Mouse (Mus musculus) liver, embryonic 13.5 days (tissue): ENCODE results near the gene Zyx. TPM values are rescaled to one million over a fixed set of nuclear protein-coding genes. Genes with fewer than 3 reads are reported as not detected.

Experiments used
- ATAC-seq: fragments of 200-750 bp; cut with Nextera tagmentation; 2 replicates; pipeline ENCODE4 v1.8.0; 2017; ENCODE audit warnings: low read depth, mild to moderate bottlenecking, moderate number of reproducible peaks, moderate library complexity
- DNase-seq: peaks from one replicate; pipeline ENCODE4 v3.0.0; 2022
- H3K27ac ChIP-seq: fragments of 300-500 bp; sonication (generic); 2 replicates; pipeline ENCODE4 v1.5.1; 2015; ENCODE audit warnings: moderate library complexity, mild to moderate bottlenecking, inconsistent platforms
- H3K27me3 ChIP-seq: fragments of 300-500 bp; sonication (generic); 2 replicates; pipeline ENCODE4 v1.6.1; 2015; ENCODE audit warnings: mild to moderate bottlenecking, inconsistent platforms
- H3K36me3 ChIP-seq: fragments of 300-500 bp; sonication (generic); 2 replicates; pipeline ENCODE4 v1.6.1; 2015; ENCODE audit warnings: mild to moderate bottlenecking, inconsistent platforms
- H3K4me1 ChIP-seq: fragments of 300-500 bp; sonication (generic); replicated peaks from 2 replicates; pipeline ENCODE4 v1.6.1; 2015; ENCODE audit warnings: inconsistent platforms
- H3K4me2 ChIP-seq: fragments of 300-500 bp; sonication (generic); 2 replicates; pipeline ENCODE4 v1.6.1; 2015; ENCODE audit warnings: inconsistent platforms, mild to moderate bottlenecking, moderate library complexity
- H3K4me3 ChIP-seq: fragments of 300-500 bp; sonication (generic); replicated peaks from 2 replicates; pipeline ENCODE4 v1.5.1; 2015; ENCODE audit warnings: mild to moderate bottlenecking, inconsistent platforms
- H3K9ac ChIP-seq: fragments of 300-500 bp; sonication (generic); 2 replicates; pipeline ENCODE4 v1.6.1; 2015; ENCODE audit warnings: mild to moderate bottlenecking, inconsistent platforms
- H3K9me3 ChIP-seq: fragments of 300-500 bp; sonication (generic); replicated peaks from 2 replicates; pipeline ENCODE4 v1.6.1; 2016; ENCODE audit warnings: inconsistent platforms
- WGBS: fragments of 180-500 bp; shearing (Covaris S2); methylation state at CpG from one replicate; pipeline ENCODE4 v1.1.7; 2015; ENCODE audit not compliant: insufficient replicate concordance; 5-methylcytosine and 5-hydroxymethylcytosine counted together
- polyA plus RNA-seq: library from polyadenylated mRNA; unstranded; fragments of >200 nt; fragmentation: Nextera tagmentation; extraction: Ambion mirVana; gene quantifications from 2 replicates; pipeline ENCODE4 v1.2.1, GENCODE M21; 2015

Gene Zyx
- polyA plus RNA-seq, 1 experiment from 2014 or later, result 36.5 TPM

- Histone ChIP-seq H3K27ac (peak overlapping the region; percentile 40), H3K9me3 (no peaks in the 10 kb centered on the region), H3K36me3 (peaks cover 25% of the 10 kb centered on the region), H3K4me3 (peak overlapping the region; percentile 70), H3K9ac (peak overlapping the region; percentile 74), H3K27me3 (no peaks in the 10 kb centered on the region), H3K4me1 (peaks cover 58% of the 10 kb centered on the region), H3K4me2 (peak overlapping the region; percentile 85)
- ATAC-seq (no peak), DNase-seq (no peak)
- 28% methylated on average over 7 of the region's 7 CpGs for WGBS
These were observed 2.5 kb downstream of the Zyx start for GRCm38 (mm10) chr6:42351776-42352485.

DNA sequence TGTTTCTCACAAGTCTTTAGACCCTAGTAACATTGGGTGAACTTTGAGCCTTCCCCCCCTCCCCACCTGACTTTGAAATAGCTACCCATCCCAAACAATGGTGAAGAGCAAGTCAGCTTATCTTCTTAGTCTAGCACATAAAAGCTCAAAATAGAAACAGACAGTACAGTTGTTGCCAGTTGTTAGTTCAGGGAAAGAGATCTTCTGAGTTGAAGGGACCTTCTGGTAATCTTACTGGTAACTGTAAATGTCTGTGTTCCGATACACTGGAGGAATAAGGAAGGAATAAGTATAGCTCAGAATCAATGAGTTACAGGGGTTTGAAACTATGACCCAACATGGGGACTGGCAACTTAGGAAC, 3.0 kb downstream of the Zyx start:
- Histone ChIP-seq H3K4me1 (peaks cover 58% of the 10 kb centered on the region), H3K27me3 (no peaks in the 10 kb centered on the region), H3K4me3 (peak overlapping the region; percentile 70), H3K36me3 (peaks cover 30% of the 10 kb centered on the region), H3K4me2 (peak overlapping the region; percentile 85), H3K27ac (peak overlapping the region; percentile 40), H3K9ac (peak overlapping the region; percentile 74; the same call in 1 of the 2 replicates), H3K9me3 (no peaks in the 10 kb centered on the region)
- ATAC-seq, result no peak
- WGBS, result 13% methylated on average over 1 of the region's 1 CpGs
- DNase-seq, result no peak

- H3K9me3 ChIP-seq, result no peaks in the 10 kb centered on the region
- no peaks in the 10 kb centered on the region for H3K27me3 ChIP-seq
- DNase-seq (peak; percentile 27), ATAC-seq (no peak)
- peak overlapping the region; percentile 85 for H3K4me2 ChIP-seq
- H3K4me1 ChIP-seq, result peaks cover 58% of the 10 kb centered on the region
- WGBS, result 14% methylated on average over 8 of the region's 8 CpGs
- no peak overlapping the region; the same call in 1 of the 2 replicates for H3K9ac ChIP-seq
- peaks cover 37% of the 10 kb centered on the region for H3K36me3 ChIP-seq
- peak overlapping the region; percentile 40 for H3K27ac ChIP-seq
- H3K4me3 ChIP-seq, result 0 out of 2 replicates have a peak overlapping the region, but pooled peaks have one; percentile 6
These were observed 3.8 kb downstream of the Zyx start for GRCm38 (mm10) chr6:42353180-42353579.

DNA sequence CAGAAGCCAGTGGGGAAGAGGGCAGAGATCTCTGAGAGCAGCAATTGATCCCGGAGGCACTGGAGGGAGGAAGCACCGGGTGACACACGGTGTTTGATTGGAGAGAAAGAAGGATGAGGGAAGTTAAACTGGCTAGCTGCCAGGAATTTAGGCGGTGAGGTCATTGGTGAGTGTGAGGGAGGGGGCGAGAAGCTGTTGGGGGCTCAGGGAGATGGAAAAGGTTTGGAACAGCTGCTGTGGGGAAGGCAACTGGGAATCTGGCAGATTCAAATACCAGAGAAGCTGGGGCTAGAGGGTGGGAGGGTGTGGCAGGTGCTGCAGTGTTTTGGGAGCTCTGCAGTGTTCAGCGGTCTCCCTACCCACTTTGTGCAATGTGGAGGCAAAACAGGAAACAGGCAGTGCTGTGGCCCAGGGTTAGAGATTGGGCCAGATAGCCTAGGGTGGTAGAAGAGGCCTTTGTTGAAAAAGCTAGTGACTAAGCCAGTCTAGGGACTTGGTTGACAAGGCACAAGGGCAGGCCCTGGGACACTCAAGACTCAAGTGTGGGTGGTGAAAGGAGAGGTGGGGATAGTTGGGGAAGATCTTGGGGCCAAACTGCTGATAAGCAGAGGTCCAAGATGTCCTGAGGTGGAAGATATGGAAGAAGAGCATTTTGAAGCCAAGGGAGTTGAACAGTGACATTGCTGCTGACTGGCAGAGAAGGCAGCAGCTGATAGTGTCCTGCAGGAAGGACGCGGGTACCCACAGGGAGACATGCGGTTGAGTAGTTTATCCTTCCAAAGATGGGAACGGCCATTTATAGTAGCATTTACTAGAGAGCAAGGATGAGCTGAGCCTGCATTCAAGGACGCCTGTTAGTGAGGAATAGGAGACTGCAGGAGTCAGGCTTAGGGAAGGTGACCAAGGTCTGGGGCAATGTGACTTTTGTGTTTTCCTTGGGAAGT, 4.9 kb downstream of the Zyx start:
- H3K9me3 ChIP-seq, result no peaks in the 10 kb centered on the region
- WGBS, result 15% methylated on average over 11 of the region's 11 CpGs
- H3K4me2 ChIP-seq, result peak overlapping the region; percentile 85
- no peak for DNase-seq
- H3K27ac ChIP-seq, result peak overlapping the region; percentile 40
- no peak for ATAC-seq
- H3K4me3 ChIP-seq, result 0 out of 2 replicates have a peak overlapping the region, but pooled peaks have one; percentile 5
- peaks cover 53% of the 10 kb centered on the region for H3K4me1 ChIP-seq
- H3K9ac ChIP-seq, result no peak overlapping the region
- no peaks in the 10 kb centered on the region for H3K27me3 ChIP-seq
- H3K36me3 ChIP-seq, result peaks cover 48% of the 10 kb centered on the region

GRCm38 (mm10) chr6:42355366-42355765, 5.9 kb downstream of the Zyx start:
- peaks cover 49% of the 10 kb centered on the region for H3K36me3 ChIP-seq
- H3K4me2 ChIP-seq, result no peak overlapping the region
- 74% methylated on average over 6 of the region's 6 CpGs for WGBS

GRCm38 (mm10) chr6:42355794-42356600, 6.6 kb downstream of the Zyx start:
- no peak for ATAC-seq
- no peak overlapping the region for H3K4me3 ChIP-seq
- no peak overlapping the region for H3K4me2 ChIP-seq
- DNase-seq, result no peak
- H3K4me1 ChIP-seq, result peaks cover 41% of the 10 kb centered on the region
- 78% methylated on average over 13 of the region's 13 CpGs for WGBS
- no peak overlapping the region for H3K27ac ChIP-seq
- no peak overlapping the region for H3K9ac ChIP-seq
- no peaks in the 10 kb centered on the region for H3K27me3 ChIP-seq
- peaks cover 49% of the 10 kb centered on the region for H3K36me3 ChIP-seq
- H3K9me3 ChIP-seq, result no peaks in the 10 kb centered on the region

More at GRCm38 (mm10) chr6:42355366-42355765, 5.9 kb downstream of the Zyx start:
- Histone ChIP-seq H3K27me3 (no peaks in the 10 kb centered on the region), H3K4me1 (peaks cover 48% of the 10 kb centered on the region), H3K9me3 (no peaks in the 10 kb centered on the region), H3K9ac (no peak overlapping the region), H3K4me3 (no peak overlapping the region), H3K27ac (no peak overlapping the region)
- DNase-seq (no peak), ATAC-seq (no peak)

DNA sequence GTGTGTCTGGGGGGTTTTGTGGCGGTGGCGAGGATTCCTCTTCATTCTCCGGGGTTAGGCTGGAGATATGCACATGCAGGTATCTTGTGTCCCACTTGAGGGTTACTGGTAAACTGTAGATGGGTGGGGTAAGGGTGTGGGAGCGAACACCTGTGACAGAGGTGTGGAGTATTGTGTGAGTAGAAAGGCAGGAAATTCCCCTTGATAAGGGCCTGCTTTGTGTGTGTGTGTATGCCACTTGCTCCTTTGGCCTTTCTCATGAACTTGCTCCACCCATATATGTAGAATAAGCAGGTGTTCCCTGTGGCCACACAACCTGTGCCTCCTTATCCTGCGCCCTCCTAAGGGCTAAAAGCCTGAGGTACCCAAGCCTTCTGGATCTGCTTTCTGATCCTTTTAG, 7.5 kb downstream of the Zyx start:
- Histone ChIP-seq H3K9ac (no peak overlapping the region), H3K36me3 (peaks cover 42% of the 10 kb centered on the region), H3K27me3 (no peaks in the 10 kb centered on the region), H3K4me2 (no peak overlapping the region), H3K4me3 (no peak overlapping the region), H3K27ac (no peak overlapping the region), H3K4me1 (peaks cover 32% of the 10 kb centered on the region), H3K9me3 (no peaks in the 10 kb centered on the region)
- no peak for ATAC-seq
- no peak for DNase-seq
- 71% methylated on average over 5 of the region's 5 CpGs for WGBS

DNA sequence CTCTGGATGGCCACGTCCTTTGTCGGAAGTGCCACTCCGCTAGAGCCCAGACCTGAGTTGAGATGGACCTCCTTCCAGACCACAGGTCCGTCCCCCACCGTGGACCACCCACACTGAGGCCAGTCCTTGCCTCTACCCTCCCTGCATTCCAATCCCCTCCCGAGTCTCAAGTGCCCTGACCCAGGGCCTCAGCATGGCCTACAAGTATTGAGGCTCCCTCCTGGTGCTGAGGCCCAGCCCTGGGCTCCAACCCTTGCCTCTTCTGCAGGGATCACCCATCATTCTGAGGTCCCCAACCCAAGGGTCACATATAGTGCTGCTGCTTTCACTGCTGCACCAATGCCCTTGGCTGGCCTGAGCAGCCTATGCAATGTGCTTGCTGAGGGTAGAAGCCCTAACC, 8.5 kb downstream of the Zyx start:
- ATAC-seq, result no peak
- Histone ChIP-seq H3K9ac (no peak overlapping the region), H3K36me3 (peaks cover 38% of the 10 kb centered on the region), H3K9me3 (no peaks in the 10 kb centered on the region), H3K4me1 (peaks cover 30% of the 10 kb centered on the region), H3K4me2 (no peak overlapping the region), H3K27me3 (no peaks in the 10 kb centered on the region), H3K4me3 (no peak overlapping the region), H3K27ac (no peak overlapping the region)
- DNase-seq, result no peak
- WGBS, result 75% methylated on average over 6 of the region's 6 CpGs

- no peaks in the 10 kb centered on the region for H3K9me3 ChIP-seq
- WGBS, result 85% methylated on average over 12 of the region's 12 CpGs
- peaks cover 20% of the 10 kb centered on the region for H3K4me1 ChIP-seq
- H3K9ac ChIP-seq, result no peak overlapping the region
- H3K4me2 ChIP-seq, result no peak overlapping the region
- no peak overlapping the region for H3K4me3 ChIP-seq
- no peaks in the 10 kb centered on the region for H3K27me3 ChIP-seq
- no peak overlapping the region for H3K27ac ChIP-seq
- H3K36me3 ChIP-seq, result peaks cover 38% of the 10 kb centered on the region
- no peak for DNase-seq
- ATAC-seq, result no peak
These were observed 9.5 kb downstream of the Zyx start for GRCm38 (mm10) chr6:42358901-42359300.

DNA sequence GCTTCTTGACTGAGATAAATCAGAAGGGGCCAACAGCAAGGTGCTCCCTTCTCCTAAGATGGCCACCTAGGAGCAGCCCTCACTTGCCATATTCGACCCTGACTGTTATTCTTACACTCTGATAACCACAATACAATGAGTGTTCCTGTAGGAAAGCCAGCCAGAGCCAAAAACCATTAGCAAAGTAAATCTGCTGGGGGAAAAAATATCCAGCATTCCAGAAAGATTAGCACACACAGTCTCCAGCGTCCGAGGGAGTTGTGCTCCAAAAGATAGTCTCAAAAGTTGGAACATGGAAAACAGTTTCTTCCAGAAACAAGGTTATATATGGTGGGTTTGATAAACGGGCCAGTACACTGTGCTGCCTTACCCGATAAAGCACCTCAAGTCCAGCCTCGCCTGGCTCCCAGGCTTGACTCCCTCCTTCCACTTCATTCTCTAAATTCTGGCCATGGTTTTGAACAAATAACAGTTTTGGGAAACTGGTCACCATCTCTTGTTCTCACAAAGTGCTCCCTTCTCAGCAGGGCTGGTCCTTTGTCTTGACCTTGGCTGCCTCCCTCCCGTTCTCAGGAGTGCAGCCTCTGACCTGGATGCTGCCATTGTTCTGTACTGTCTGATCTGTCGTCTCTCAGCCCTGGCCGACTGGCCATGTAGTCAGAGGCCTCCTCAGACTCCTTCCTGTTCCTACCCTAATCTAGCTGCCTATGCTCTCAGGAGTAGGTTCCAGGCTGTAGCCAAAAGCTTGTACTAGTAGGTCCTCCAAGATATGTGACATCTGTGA, 10.1 kb downstream of the Zyx start:
- 59% methylated on average over 9 of the region's 9 CpGs for WGBS
- H3K36me3 ChIP-seq, result peaks cover 38% of the 10 kb centered on the region
- DNase-seq (no peak), ATAC-seq (no peak)
- H3K9me3 ChIP-seq, result no peaks in the 10 kb centered on the region
- H3K9ac ChIP-seq, result no peak overlapping the region
- no peak overlapping the region for H3K4me2 ChIP-seq
- no peak overlapping the region for H3K4me3 ChIP-seq
- no peaks in the 10 kb centered on the region for H3K27me3 ChIP-seq
- H3K4me1 ChIP-seq, result peaks cover 13% of the 10 kb centered on the region
- no peak overlapping the region for H3K27ac ChIP-seq
